Mouse (Mus musculus) thymus, adult 2 months (tissue): ENCODE results near the gene Coq8a.

Experiments used
- CTCF ChIP-seq: fragments of 200-500 bp; IDR thresholded peaks from 2 replicates; pipeline ENCODE4 v1.5.1; 2012; ENCODE audit warnings: mild to moderate bottlenecking, control low read depth, low read length, moderate library complexity, borderline replicate concordance; ENCODE audit not compliant: control insufficient read depth, poor library complexity, insufficient read depth; ENCODE audit errors: extremely low read depth
- POLR2A ChIP-seq: fragments of 200-500 bp; IDR thresholded peaks from 2 replicates; pipeline ENCODE4 v1.6.1; 2012; ENCODE audit warnings: mild to moderate bottlenecking, low read length, control low read depth, moderate library complexity; ENCODE audit not compliant: control insufficient read depth, poor library complexity, insufficient read depth; ENCODE audit errors: extremely low read depth

DNA sequence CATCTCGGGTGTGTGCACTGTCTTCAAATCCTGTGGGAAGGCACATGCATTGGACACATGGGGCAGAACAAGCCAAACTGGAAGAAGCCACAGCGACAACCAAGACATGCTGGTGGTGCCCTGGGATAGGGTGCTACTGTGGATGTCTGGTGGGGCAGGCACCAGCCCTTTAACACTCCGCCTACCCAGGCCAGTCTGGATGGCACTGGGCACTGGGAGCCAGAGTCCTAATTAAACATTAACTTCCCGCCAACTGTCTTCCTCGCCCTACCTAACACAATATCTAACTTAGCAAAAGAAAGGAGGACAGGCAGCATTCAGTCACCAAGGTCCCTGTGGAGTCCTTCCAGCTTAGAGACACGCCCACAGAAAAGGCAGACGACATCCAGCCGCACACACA lies 23.8 kb downstream of the Coq8a start:
- TF ChIP-seq CTCF = no peak
- no peak for TF ChIP-seq POLR2A
